Mouse (Mus musculus) liver, postnatal 0 days (tissue): ENCODE results near the gene Entpd7.

ENCODE experiments used
- CTCF ChIP-seq: sonication (generic); IDR thresholded peaks from 2 replicates; pipeline ENCODE4 v1.5.1; 2016; ENCODE audit warnings: antibody characterized with exemption, low read depth
- EP300 ChIP-seq: IDR thresholded peaks from 2 replicates; pipeline ENCODE4 v1.6.1; 2016; ENCODE audit warnings: antibody characterized with exemption, low read depth, mild to moderate bottlenecking

GRCm38 (mm10) chr19:43674316-43674689, 15.2 kb upstream of the Entpd7 start:
- no peak for TF ChIP-seq CTCF
- TF ChIP-seq EP300: no peak
